Mouse (Mus musculus) stomach, embryonic 14.5 days (tissue): ENCODE measurements at regions not wholly inside any gene's neighbourhood (a gene's known extent, or its start where the extent isn't known, plus 50 kb on each side); places are given as distances from the start of the nearest gene placed in this dataset.

ENCODE experiments used
- ATAC-seq: fragments of 200-750 bp; cut with Nextera tagmentation; 2 replicates; pipeline ENCODE4 v1.8.0; 2017; ENCODE audit warnings: low read depth, moderate TSS enrichment; ENCODE audit not compliant: insufficient number of reproducible peaks, insufficient read depth, low FRiP score
- H3K27ac ChIP-seq: fragments of 300-500 bp; sonication (generic); 2 replicates; pipeline ENCODE4 v1.5.1; 2014; ENCODE audit warnings: mild to moderate bottlenecking, low read length, moderate library complexity, mixed read lengths
- H3K27me3 ChIP-seq: fragments of 300-500 bp; sonication (generic); 2 replicates; pipeline ENCODE4 v1.6.1; 2014; ENCODE audit warnings: low read length, control low read depth, mixed read lengths; ENCODE audit not compliant: control insufficient read depth, insufficient read depth
- H3K36me3 ChIP-seq: fragments of 300-500 bp; sonication (generic); 2 replicates; pipeline ENCODE4 v1.6.1; 2014; ENCODE audit warnings: mild to moderate bottlenecking, control low read depth, low read length, moderate library complexity, mixed read lengths; ENCODE audit not compliant: control insufficient read depth, insufficient read depth
- H3K4me1 ChIP-seq: fragments of 300-500 bp; sonication (generic); 2 replicates; pipeline ENCODE4 v1.6.1; 2014; ENCODE audit warnings: low read length, control low read depth, mixed read lengths; ENCODE audit not compliant: control insufficient read depth, insufficient read depth
- H3K4me2 ChIP-seq: fragments of 300-500 bp; sonication (generic); replicated peaks from 2 replicates; pipeline ENCODE4 v1.6.1; 2014; ENCODE audit warnings: low read depth, low read length, control low read depth
- H3K4me3 ChIP-seq: fragments of 300-500 bp; sonication (generic); 2 replicates; pipeline ENCODE4 v1.5.1; 2014; ENCODE audit warnings: low read depth, low read length, control low read depth
- H3K9ac ChIP-seq: fragments of 300-500 bp; sonication (generic); replicated peaks from 2 replicates; pipeline ENCODE4 v1.6.1; 2014; ENCODE audit warnings: low read depth, mild to moderate bottlenecking, control low read depth, low read length, moderate library complexity, mixed read lengths
- H3K9me3 ChIP-seq: fragments of 300-500 bp; sonication (generic); 2 replicates; pipeline ENCODE4 v1.6.1; 2016; ENCODE audit warnings: low read depth, low read length, control low read depth; ENCODE audit not compliant: control insufficient read depth
- WGBS: fragments of 180-500 bp; shearing (Covaris S2); extraction: QIAGEN DNeasy Blood & Tissue Kit; methylation state at CpG from one replicate; pipeline ENCODE4 v1.1.7; 2014; 5-methylcytosine and 5-hydroxymethylcytosine counted together

GRCm38 (mm10) chr1:7414444-7414843 lies 2606.8 kb downstream of the Gm37988 start:
- 100% methylated on average over 1 of the region's 1 CpGs for WGBS
- H3K4me2 ChIP-seq = no peak overlapping the region
- H3K4me3 ChIP-seq = no peak overlapping the region
- H3K27ac ChIP-seq = no peak overlapping the region
- no peaks in the 10 kb centered on the region for H3K9me3 ChIP-seq
- H3K4me1 ChIP-seq = no peaks in the 10 kb centered on the region
- no peaks in the 10 kb centered on the region for H3K27me3 ChIP-seq
- no peak for ATAC-seq
- no peaks in the 10 kb centered on the region for H3K36me3 ChIP-seq
- H3K9ac ChIP-seq = no peak overlapping the region

GRCm38 (mm10) chr1:7451660-7452155 lies 2644.0 kb downstream of the Gm37988 start:
- Histone ChIP-seq H3K4me2 (no peak overlapping the region), H3K27me3 (no peaks in the 10 kb centered on the region), H3K4me3 (no peak overlapping the region), H3K9me3 (no peaks in the 10 kb centered on the region), H3K36me3 (no peaks in the 10 kb centered on the region), H3K9ac (no peak overlapping the region), H3K4me1 (no peaks in the 10 kb centered on the region), H3K27ac (no peak overlapping the region)
- no peak for ATAC-seq
- WGBS = 94% methylated on average over 3 of the region's 3 CpGs

- Histone ChIP-seq H3K4me1 (no peaks in the 10 kb centered on the region), H3K27ac (no peak overlapping the region), H3K9ac (no peak overlapping the region), H3K27me3 (no peaks in the 10 kb centered on the region), H3K4me2 (no peak overlapping the region), H3K4me3 (no peak overlapping the region), H3K9me3 (no peaks in the 10 kb centered on the region), H3K36me3 (no peaks in the 10 kb centered on the region)
- ATAC-seq = no peak
- 82% methylated on average over 2 of the region's 2 CpGs for whole genome bisulfite sequencing
These were observed 2647.2 kb downstream of the Gm37988 start for GRCm38 (mm10) chr1:7454931-7455330.

DNA sequence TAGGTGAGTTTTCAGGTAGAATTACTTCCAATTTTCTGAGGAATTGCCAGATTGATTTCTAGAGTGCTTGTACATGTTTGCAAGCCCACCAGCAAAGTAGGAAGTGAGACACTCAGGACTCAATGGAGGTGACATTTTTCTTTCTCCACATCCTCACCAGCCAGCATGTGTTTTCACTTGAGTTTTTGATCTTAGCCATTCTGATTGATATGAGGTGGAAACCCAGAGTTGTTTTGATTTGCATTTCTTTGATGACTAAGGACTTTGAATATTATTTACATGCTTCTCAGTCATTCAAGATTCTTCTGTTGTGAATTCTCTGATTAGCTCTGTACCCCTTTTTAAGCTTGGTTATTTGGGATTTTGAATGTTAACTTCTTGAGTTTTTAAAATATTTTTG lies 2650.2 kb downstream of the Gm37988 start:
- Histone ChIP-seq H3K9me3 (no peaks in the 10 kb centered on the region), H3K27me3 (no peaks in the 10 kb centered on the region), H3K36me3 (no peaks in the 10 kb centered on the region), H3K4me2 (no peak overlapping the region), H3K4me1 (no peaks in the 10 kb centered on the region), H3K4me3 (no peak overlapping the region), H3K27ac (no peak overlapping the region), H3K9ac (no peak overlapping the region)
- ATAC-seq = no peak

GRCm38 (mm10) chr1:7494096-7494495 lies 2686.4 kb downstream of the Gm37988 start:
- no peaks in the 10 kb centered on the region for H3K36me3 ChIP-seq
- no peak overlapping the region for H3K27ac ChIP-seq
- no peak overlapping the region for H3K4me2 ChIP-seq
- no peak overlapping the region for H3K9ac ChIP-seq
- whole genome bisulfite sequencing = 88% methylated on average over 1 of the region's 1 CpGs
- H3K9me3 ChIP-seq = no peaks in the 10 kb centered on the region
- H3K4me3 ChIP-seq = no peak overlapping the region
- ATAC-seq = no peak
- no peaks in the 10 kb centered on the region for H3K4me1 ChIP-seq
- no peaks in the 10 kb centered on the region for H3K27me3 ChIP-seq

- Histone ChIP-seq H3K27ac (peak overlapping the region; percentile 52; the same call in 1 of the 2 replicates), H3K9ac (no peak overlapping the region), H3K9me3 (no peaks in the 10 kb centered on the region), H3K4me1 (no peaks in the 10 kb centered on the region), H3K27me3 (no peaks in the 10 kb centered on the region), H3K36me3 (no peaks in the 10 kb centered on the region), H3K4me2 (no peak overlapping the region), H3K4me3 (no peak overlapping the region)
- 50% methylated on average over 6 of the region's 6 CpGs for WGBS
- peak; percentile 70 for ATAC-seq
These were observed 2691.3 kb downstream of the Gm37988 start for GRCm38 (mm10) chr1:7499042-7499441.

DNA sequence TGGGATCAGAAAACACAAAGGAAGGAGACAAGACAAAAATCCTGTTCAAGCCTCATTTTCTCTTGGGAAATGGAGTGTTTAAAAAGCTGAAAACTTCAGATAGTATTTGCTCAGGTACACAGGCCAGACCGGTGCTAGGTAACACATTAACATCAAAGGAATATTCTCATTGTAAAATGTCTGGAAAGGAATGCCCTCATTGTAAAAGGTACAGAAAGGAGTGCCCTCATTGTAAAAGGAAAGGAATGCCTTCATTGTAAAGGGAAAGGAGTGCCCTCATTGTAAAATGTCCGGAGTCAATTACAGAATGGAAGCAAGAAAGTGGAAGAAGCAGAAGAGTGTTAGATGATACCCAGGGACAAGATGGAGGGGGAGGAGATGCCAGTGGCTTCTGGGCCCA lies 2694.7 kb downstream of the Gm37988 start:
- H3K4me1 ChIP-seq = no peaks in the 10 kb centered on the region
- H3K27ac ChIP-seq = no peak overlapping the region
- ATAC-seq = peak; percentile 63; the same call in 1 of the 2 replicates
- no peak overlapping the region for H3K4me2 ChIP-seq
- no peaks in the 10 kb centered on the region for H3K9me3 ChIP-seq
- WGBS = 63% methylated on average over 2 of the region's 2 CpGs
- no peaks in the 10 kb centered on the region for H3K27me3 ChIP-seq
- no peaks in the 10 kb centered on the region for H3K36me3 ChIP-seq
- H3K9ac ChIP-seq = no peak overlapping the region
- H3K4me3 ChIP-seq = no peak overlapping the region

DNA sequence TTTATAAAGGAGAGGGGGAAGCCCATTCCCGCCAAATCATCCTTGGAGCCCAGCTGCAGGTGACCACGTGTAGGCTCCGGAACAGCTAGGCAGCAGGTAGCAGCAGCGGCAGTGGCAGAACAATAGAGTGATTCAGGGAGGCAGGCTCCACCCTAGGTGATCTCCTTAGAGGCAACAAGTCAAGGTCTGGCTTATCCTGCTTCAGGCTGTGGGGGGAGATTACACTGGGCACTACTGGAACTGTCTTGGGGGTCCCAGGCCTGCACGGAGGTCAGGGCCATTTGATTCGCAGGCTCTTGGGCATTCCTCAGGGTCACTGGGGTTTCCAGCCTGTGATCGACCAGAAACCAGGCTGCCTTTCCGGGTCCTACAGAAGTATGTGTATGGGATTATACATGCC lies 2711.1 kb downstream of the Gm37988 start:
- 74% methylated on average over 8 of the region's 8 CpGs for WGBS
- no peaks in the 10 kb centered on the region for H3K36me3 ChIP-seq
- ATAC-seq = no peak

DNA sequence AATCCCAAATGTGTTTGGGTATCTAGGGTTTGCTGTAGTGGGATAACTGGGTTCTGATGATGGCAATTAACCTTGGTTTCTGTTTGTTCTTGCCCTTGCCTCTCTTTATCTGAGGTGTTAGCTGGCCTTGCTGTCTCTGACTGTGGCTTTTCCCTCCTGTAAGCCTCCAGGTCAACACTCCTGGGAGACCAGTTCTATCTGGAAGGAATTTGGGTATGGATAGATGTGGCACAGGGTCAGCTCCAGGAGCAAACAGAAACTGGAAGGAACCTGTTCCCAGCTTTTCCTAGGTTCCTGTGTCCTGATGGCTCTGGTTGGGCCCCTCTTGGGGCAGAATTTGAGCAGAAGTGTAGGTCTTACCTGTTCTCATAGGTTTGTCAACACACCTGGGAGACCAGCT lies 2725.8 kb downstream of the Gm37988 start:
- Histone ChIP-seq H3K27ac (no peak overlapping the region), H3K9me3 (no peaks in the 10 kb centered on the region), H3K4me1 (no peaks in the 10 kb centered on the region), H3K36me3 (no peaks in the 10 kb centered on the region), H3K4me2 (no peak overlapping the region), H3K27me3 (no peaks in the 10 kb centered on the region), H3K4me3 (no peak overlapping the region), H3K9ac (no peak overlapping the region)
- no peak for ATAC-seq

More for the DNA sequence above, 2711.1 kb downstream of the Gm37988 start:
- Histone ChIP-seq H3K9me3 (no peaks in the 10 kb centered on the region), H3K9ac (no peak overlapping the region), H3K4me1 (no peaks in the 10 kb centered on the region), H3K4me2 (no peak overlapping the region), H3K27ac (no peak overlapping the region), H3K4me3 (no peak overlapping the region), H3K27me3 (no peaks in the 10 kb centered on the region)
